Mouse (Mus musculus): Measurements from ENCODE around the gene Mymx.

DNA sequence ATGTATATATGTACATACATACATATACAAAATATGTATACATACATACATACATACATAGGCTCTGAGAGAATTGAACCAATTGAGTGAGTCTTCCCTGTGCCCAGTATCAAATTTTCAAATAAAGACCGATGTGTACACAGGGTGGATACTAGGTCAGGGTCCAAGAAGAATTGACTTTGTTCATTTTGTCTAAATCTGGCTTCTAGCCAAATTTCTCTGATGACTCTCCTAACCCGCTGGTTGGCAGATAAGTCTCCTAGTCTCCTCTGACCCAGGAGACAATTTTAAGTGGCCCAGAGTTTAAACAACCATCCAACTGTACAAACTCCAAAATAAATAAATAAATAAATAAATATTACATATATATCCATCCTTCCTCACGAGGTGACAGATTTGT is 3.0 kb downstream of the Mymx start:
- TF ChIP-seq EP300 (IDR thresholded peaks at IDR 0.05; ENCODE audit: low read length) (no peak), CTCF (conservative IDR thresholded peaks at IDR 0.05 in 1 of 2, IDR thresholded peaks at IDR 0.05 in 1 of 2; ENCODE audit: low read depth in 2 of 2, low read length in 2 of 2) (no peak), E2F4 (IDR thresholded peaks at IDR 0.05; ENCODE audit: insufficient replicate concordance, low read depth, low read length) (no peak), MEF2A (IDR thresholded peaks at IDR 0.05; ENCODE audit: borderline replicate concordance, low read depth, low read length) (no peak), GABPA (IDR thresholded peaks at IDR 0.05; ENCODE audit: insufficient replicate concordance, low read depth, low read length) (no peak), UBTF (IDR thresholded peaks at IDR 0.05; ENCODE audit: low read depth, low read length) (no peak), POLR2A (IDR thresholded peaks at IDR 0.05; ENCODE audit: low read depth, low read length) (no peak), KAT2A (IDR thresholded peaks at IDR 0.05; ENCODE audit: insufficient replicate concordance, low read length) (no peak), HCFC1 (IDR thresholded peaks at IDR 0.05; ENCODE audit: low read depth, low read length) (no peak), PAX5 (IDR thresholded peaks at IDR 0.05; ENCODE audit: low read length) (no peak), NRF1 (IDR thresholded peaks at IDR 0.05; ENCODE audit: low read depth, low read length) (no peak), RCOR1 (conservative IDR thresholded peaks at IDR 0.05; ENCODE audit: low read depth, low read length) (no peak)

Measured in CH12.LX (cell line).